Mouse (Mus musculus): ENCODE data around the gene Timp4. TPM values are rescaled to one million over a fixed set of nuclear protein-coding genes. Genes with fewer than 3 reads are reported as not detected.

Timp4 gene
- total and polyA plus RNA-seq, 2 experiments = not detected

- TF ChIP-seq POLR2A (IDR thresholded peaks at IDR 0.05; ENCODE audit: extremely low read depth, insufficient read depth, low read length) (no peak), CTCF (IDR thresholded peaks at IDR 0.05; ENCODE audit: low read depth, low read length) (no peak)
- H3K36me3 ChIP-seq (ENCODE audit: control insufficient read depth, insufficient read depth, low read length) = no peaks in the 10 kb centered on the region
- peak; percentile 2 for DNase-seq (ENCODE audit: extremely low read depth, low read depth, low spot score)
- H3K79me2 ChIP-seq (ENCODE audit: control insufficient read depth, insufficient read depth, low read length) = no peaks in the 10 kb centered on the region
- H3K4me3 ChIP-seq (ENCODE audit: insufficient read depth, low read depth, low read length) = no peak overlapping the region
- H3K4me1 ChIP-seq (ENCODE audit: control insufficient read depth, insufficient read depth, low read length) = no peaks in the 10 kb centered on the region
- WGBS = 31% methylated on average over 3 of the region's 3 CpGs
- H3K27ac ChIP-seq (replicated peaks; ENCODE audit: insufficient read depth, low read depth, low read length) = no peak overlapping the region
- no peaks in the 10 kb centered on the region for H3K27me3 ChIP-seq (ENCODE audit: control insufficient read depth, insufficient read depth, low read length)
- H3K9ac ChIP-seq (ENCODE audit: low read depth, low read length) = no peak overlapping the region
Measured at GRCm38 (mm10) chr6:115225519-115225918, 26.5 kb downstream of the Timp4 start.

- no peaks in the 10 kb centered on the region for H3K27me3 ChIP-seq (ENCODE audit: control insufficient read depth, insufficient read depth, low read length)
- no peaks in the 10 kb centered on the region for H3K79me2 ChIP-seq (ENCODE audit: control insufficient read depth, insufficient read depth, low read length)
- H3K36me3 ChIP-seq (ENCODE audit: control insufficient read depth, insufficient read depth, low read length) = no peaks in the 10 kb centered on the region
- DNase-seq (ENCODE audit: extremely low read depth, low read depth, low spot score) = no peak
- TF ChIP-seq POLR2A (IDR thresholded peaks at IDR 0.05; ENCODE audit: extremely low read depth, insufficient read depth, low read length) = no peak
- TF ChIP-seq CTCF (IDR thresholded peaks at IDR 0.05; ENCODE audit: low read depth, low read length) = no peak
- no peak overlapping the region for H3K9ac ChIP-seq (ENCODE audit: low read depth, low read length)
- H3K4me3 ChIP-seq (ENCODE audit: insufficient read depth, low read depth, low read length) = no peak overlapping the region
- H3K27ac ChIP-seq (replicated peaks; ENCODE audit: insufficient read depth, low read depth, low read length) = no peak overlapping the region
- H3K4me1 ChIP-seq (ENCODE audit: control insufficient read depth, insufficient read depth, low read length) = no peaks in the 10 kb centered on the region
- 87% methylated on average over 8 of the region's 8 CpGs for WGBS
Measured at GRCm38 (mm10) chr6:115221215-115221641, 30.8 kb downstream of the Timp4 start.

GRCm38 (mm10) chr6:115213129-115213528 lies 38.9 kb downstream of the Timp4 start:
- no peak overlapping the region for H3K27ac ChIP-seq (replicated peaks; ENCODE audit: insufficient read depth, low read depth, low read length)
- H3K4me3 ChIP-seq (ENCODE audit: insufficient read depth, low read depth, low read length) = no peak overlapping the region
- no peaks in the 10 kb centered on the region for H3K27me3 ChIP-seq (ENCODE audit: control insufficient read depth, insufficient read depth, low read length)
- no peaks in the 10 kb centered on the region for H3K79me2 ChIP-seq (ENCODE audit: control insufficient read depth, insufficient read depth, low read length)
- no peak for DNase-seq (ENCODE audit: extremely low read depth, low read depth, low spot score)
- 75% methylated on average over 5 of the region's 5 CpGs for whole genome bisulfite sequencing
- no peak overlapping the region for H3K9ac ChIP-seq (ENCODE audit: low read depth, low read length)
- no peak for TF ChIP-seq POLR2A (IDR thresholded peaks at IDR 0.05; ENCODE audit: extremely low read depth, insufficient read depth, low read length)
- no peak for TF ChIP-seq CTCF (IDR thresholded peaks at IDR 0.05; ENCODE audit: low read depth, low read length)
- H3K36me3 ChIP-seq (ENCODE audit: control insufficient read depth, insufficient read depth, low read length) = no peaks in the 10 kb centered on the region
- no peaks in the 10 kb centered on the region; the same call in 1 of the 2 replicates for H3K4me1 ChIP-seq (ENCODE audit: control insufficient read depth, insufficient read depth, low read length)

- H3K9ac ChIP-seq (ENCODE audit: low read depth, low read length) = no peak overlapping the region
- H3K4me1 ChIP-seq (ENCODE audit: control insufficient read depth, insufficient read depth, low read length) = no peaks in the 10 kb centered on the region; the same call in 1 of the 2 replicates
- no peaks in the 10 kb centered on the region for H3K27me3 ChIP-seq (ENCODE audit: control insufficient read depth, insufficient read depth, low read length)
- WGBS = 39% methylated on average over 5 of the region's 5 CpGs
- no peaks in the 10 kb centered on the region for H3K36me3 ChIP-seq (ENCODE audit: control insufficient read depth, insufficient read depth, low read length)
- H3K79me2 ChIP-seq (ENCODE audit: control insufficient read depth, insufficient read depth, low read length) = no peaks in the 10 kb centered on the region
- no peak overlapping the region for H3K4me3 ChIP-seq (ENCODE audit: insufficient read depth, low read depth, low read length)
- no peak for TF ChIP-seq POLR2A (IDR thresholded peaks at IDR 0.05; ENCODE audit: extremely low read depth, insufficient read depth, low read length)
- H3K27ac ChIP-seq (replicated peaks; ENCODE audit: insufficient read depth, low read depth, low read length) = no peak overlapping the region
- DNase-seq (ENCODE audit: extremely low read depth, low read depth, low spot score) = no peak
Measured at GRCm38 (mm10) chr6:115212132-115212903, 39.7 kb downstream of the Timp4 start.

DNA sequence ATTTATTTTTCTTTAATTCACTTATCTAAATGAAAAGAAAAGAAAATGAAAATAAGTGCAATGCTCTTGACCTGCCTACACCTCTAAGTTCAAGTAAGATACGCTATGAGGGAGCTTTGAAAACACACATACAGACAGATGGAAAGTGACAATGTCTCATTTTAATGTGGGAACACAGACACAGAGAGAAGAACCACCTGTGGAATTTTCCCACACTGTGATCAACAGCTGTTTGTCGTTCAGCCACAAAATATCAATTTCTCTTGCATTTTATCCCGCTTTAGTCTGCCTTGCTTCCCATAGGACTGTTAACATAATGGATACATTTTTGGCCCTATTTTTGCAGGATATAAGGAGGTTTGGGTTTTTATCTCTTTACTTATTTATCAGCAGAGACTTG lies 41.2 kb downstream of the Timp4 start:
- no peak overlapping the region for H3K9ac ChIP-seq (ENCODE audit: low read depth, low read length)
- DNase-seq (ENCODE audit: extremely low read depth, low read depth, low spot score) = no peak
- no peak overlapping the region for H3K4me3 ChIP-seq (ENCODE audit: insufficient read depth, low read depth, low read length)
- no peak for TF ChIP-seq POLR2A (IDR thresholded peaks at IDR 0.05; ENCODE audit: extremely low read depth, insufficient read depth, low read length)
- no peak for TF ChIP-seq CTCF (IDR thresholded peaks at IDR 0.05; ENCODE audit: low read depth, low read length)
- no peaks in the 10 kb centered on the region for H3K36me3 ChIP-seq (ENCODE audit: control insufficient read depth, insufficient read depth, low read length)
- no peaks in the 10 kb centered on the region for H3K27me3 ChIP-seq (ENCODE audit: control insufficient read depth, insufficient read depth, low read length)
- 92% methylated on average over 3 of the region's 3 CpGs for WGBS
- no peaks in the 10 kb centered on the region for H3K79me2 ChIP-seq (ENCODE audit: control insufficient read depth, insufficient read depth, low read length)
- H3K27ac ChIP-seq (replicated peaks; ENCODE audit: insufficient read depth, low read depth, low read length) = no peak overlapping the region
- no peaks in the 10 kb centered on the region; the same call in 1 of the 2 replicates for H3K4me1 ChIP-seq (ENCODE audit: control insufficient read depth, insufficient read depth, low read length)

DNA sequence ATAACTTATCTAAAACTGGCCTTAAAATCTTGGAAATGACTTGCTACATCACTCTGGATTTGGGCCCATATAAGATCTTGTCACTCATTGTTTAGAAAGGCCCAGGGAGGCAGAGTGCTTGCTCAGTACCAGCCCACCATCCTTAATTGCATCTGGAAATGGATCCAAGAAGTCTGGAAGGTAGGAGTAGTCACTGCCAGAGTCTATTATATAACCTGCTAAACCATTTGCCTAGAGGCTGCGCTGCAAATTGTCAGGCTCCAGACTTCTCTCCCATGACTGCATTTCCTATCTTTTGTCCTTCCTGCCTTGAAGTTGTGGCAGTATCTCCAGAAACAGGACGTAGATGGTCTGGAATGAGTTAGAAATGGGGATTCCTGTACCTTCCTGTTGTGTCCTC lies 41.8 kb downstream of the Timp4 start:
- no peaks in the 10 kb centered on the region for H3K27me3 ChIP-seq (ENCODE audit: control insufficient read depth, insufficient read depth, low read length)
- no peaks in the 10 kb centered on the region for H3K79me2 ChIP-seq (ENCODE audit: control insufficient read depth, insufficient read depth, low read length)
- DNase-seq (ENCODE audit: extremely low read depth, low read depth, low spot score) = no peak
- H3K36me3 ChIP-seq (ENCODE audit: control insufficient read depth, insufficient read depth, low read length) = no peaks in the 10 kb centered on the region
- H3K27ac ChIP-seq (replicated peaks; ENCODE audit: insufficient read depth, low read depth, low read length) = no peak overlapping the region
- no peak overlapping the region for H3K9ac ChIP-seq (ENCODE audit: low read depth, low read length)
- WGBS = 72% methylated on average over 2 of the region's 2 CpGs
- H3K4me1 ChIP-seq (ENCODE audit: control insufficient read depth, insufficient read depth, low read length) = no peaks in the 10 kb centered on the region; the same call in 1 of the 2 replicates
- no peak overlapping the region for H3K4me3 ChIP-seq (ENCODE audit: insufficient read depth, low read depth, low read length)
- TF ChIP-seq CTCF (IDR thresholded peaks at IDR 0.05; ENCODE audit: low read depth, low read length) = no peak
- no peak for TF ChIP-seq POLR2A (IDR thresholded peaks at IDR 0.05; ENCODE audit: extremely low read depth, insufficient read depth, low read length)

All from liver, adult 2 months (tissue).